Mouse (Mus musculus): ENCODE results near the gene Abcg5.

Abcg5 gene

GRCm38 (mm10) chr17:84645119-84645518 is 37.7 kb downstream of the Abcg5 start:
- DNase-seq (ENCODE audit: low read depth, low spot score), result no peak

- no peak for DNase-seq (ENCODE audit: low read depth, low spot score)
Measured at GRCm38 (mm10) chr17:84644292-84645050, 38.3 kb downstream of the Abcg5 start.

- no peak for DNase-seq (ENCODE audit: low read depth, low spot score)
Measured at GRCm38 (mm10) chr17:84642324-84642723, 40.5 kb downstream of the Abcg5 start.

GRCm38 (mm10) chr17:84641893-84642292 is 40.9 kb downstream of the Abcg5 start:
- peak; percentile 73 for DNase-seq (ENCODE audit: low read depth, low spot score)

- peak; percentile 96 for DNase-seq (ENCODE audit: low read depth, low spot score)
Measured at GRCm38 (mm10) chr17:84639796-84640378, 42.9 kb downstream of the Abcg5 start.

- DNase-seq (ENCODE audit: low read depth, low spot score), result no peak
Measured at GRCm38 (mm10) chr17:84637971-84638370, 44.8 kb downstream of the Abcg5 start.

GRCm38 (mm10) chr17:84636328-84636727 is 46.5 kb downstream of the Abcg5 start:
- DNase-seq (ENCODE audit: low read depth, low spot score), result no peak

- DNase-seq (ENCODE audit: low read depth, low spot score), result peak; percentile 21
Measured at GRCm38 (mm10) chr17:84633443-84633842, 49.4 kb downstream of the Abcg5 start.

GRCm38 (mm10) chr17:84631836-84632235 is 51.0 kb downstream of the Abcg5 start:
- DNase-seq (ENCODE audit: low read depth, low spot score), result no peak

- DNase-seq (ENCODE audit: low read depth, low spot score), result no peak
Measured at GRCm38 (mm10) chr17:84628611-84629010, 54.2 kb downstream of the Abcg5 start.

- no peak for DNase-seq (ENCODE audit: low read depth, low spot score)
Measured at GRCm38 (mm10) chr17:84627721-84628120, 55.1 kb downstream of the Abcg5 start.

GRCm38 (mm10) chr17:84626857-84627305 is 55.9 kb downstream of the Abcg5 start:
- peak; percentile 34 for DNase-seq (ENCODE audit: low read depth, low spot score)

GRCm38 (mm10) chr17:84626276-84626856 is 56.4 kb downstream of the Abcg5 start, which contains the start of gene Dync2li1:
Dync2li1 (plus strand) TSS chr17:84626496.
- peak; percentile 97 for DNase-seq (ENCODE audit: low read depth, low spot score)

GRCm38 (mm10) chr17:84622873-84623272 is 59.9 kb downstream of the Abcg5 start:
- no peak for DNase-seq (ENCODE audit: low read depth, low spot score)

- no peak for DNase-seq (ENCODE audit: low read depth, low spot score)
Measured at GRCm38 (mm10) chr17:84622028-84622427, 60.8 kb downstream of the Abcg5 start.

- no peak for DNase-seq (ENCODE audit: low read depth, low spot score)
Measured at GRCm38 (mm10) chr17:84621209-84621608, 61.6 kb downstream of the Abcg5 start.

- DNase-seq (ENCODE audit: low read depth, low spot score), result no peak
Measured at GRCm38 (mm10) chr17:84620610-84621009, 62.2 kb downstream of the Abcg5 start.

- DNase-seq (ENCODE audit: low read depth, low spot score), result no peak
Measured at GRCm38 (mm10) chr17:84620076-84620475, 62.7 kb downstream of the Abcg5 start.

- DNase-seq (ENCODE audit: low read depth, low spot score), result no peak
Measured at GRCm38 (mm10) chr17:84619112-84619511, 63.7 kb downstream of the Abcg5 start.

- DNase-seq (ENCODE audit: low read depth, low spot score), result no peak
Measured at GRCm38 (mm10) chr17:84617953-84618352, 64.9 kb downstream of the Abcg5 start.

- no peak for DNase-seq (ENCODE audit: low read depth, low spot score)
Measured at GRCm38 (mm10) chr17:84616526-84617074, 66.2 kb downstream of the Abcg5 start.

GRCm38 (mm10) chr17:84615811-84616210 is 67.0 kb downstream of the Abcg5 start:
- DNase-seq (ENCODE audit: low read depth, low spot score), result no peak

Data from R1 (cell line).